Mouse (Mus musculus) cerebellum, adult 11-12 months (tissue): Measurements from ENCODE around the gene Gm9803.
"Not testable (repeated sequence)": the region's sequence is repeated elsewhere in the genome, so short reads cannot be mapped to it uniquely, and the experiment has no call there.

Experiments used
- DNase-seq: peaks from one replicate; pipeline ENCODE4 v3.0.0; 2022

Gene Gm9803

GRCm38 (mm10) chr10:43523931-43524330, at the start of gene Gm9803:
Gene Gm9803 (plus strand): TSS chr10:43524084.
- not testable (repeated sequence) for DNase-seq

- DNase-seq, result no peak
Measured at GRCm38 (mm10) chr10:43475376-43475775, 48.5 kb upstream of the Gm9803 start.

- DNase-seq, result no peak
Measured at GRCm38 (mm10) chr10:43477459-43477858, 46.4 kb upstream of the Gm9803 start.

- DNase-seq, result peak; percentile 20
Measured at GRCm38 (mm10) chr10:43477865-43478681, 45.8 kb upstream of the Gm9803 start.

GRCm38 (mm10) chr10:43478751-43479435, 45.0 kb upstream of the Gm9803 start, which contains the start of gene Bend3:
Gene Bend3 (plus strand): TSS chr10:43478831.
- peak; percentile 59 for DNase-seq

GRCm38 (mm10) chr10:43479436-43480157, 44.3 kb upstream of the Gm9803 start:
- DNase-seq, result peak; percentile 71

GRCm38 (mm10) chr10:43480227-43480849, 43.5 kb upstream of the Gm9803 start:
- no peak for DNase-seq

- no peak for DNase-seq
Measured at GRCm38 (mm10) chr10:43481179-43481578, 42.7 kb upstream of the Gm9803 start.

- DNase-seq, result no peak
Measured at GRCm38 (mm10) chr10:43482021-43482420, 41.9 kb upstream of the Gm9803 start.

- DNase-seq, result no peak
Measured at GRCm38 (mm10) chr10:43483426-43483995, 40.4 kb upstream of the Gm9803 start.

GRCm38 (mm10) chr10:43485751-43486268, 38.1 kb upstream of the Gm9803 start:
- DNase-seq, result no peak

GRCm38 (mm10) chr10:43487441-43488010, 36.4 kb upstream of the Gm9803 start:
- no peak for DNase-seq

- DNase-seq, result no peak
Measured at GRCm38 (mm10) chr10:43488258-43488657, 35.6 kb upstream of the Gm9803 start.

GRCm38 (mm10) chr10:43489139-43489538, 34.7 kb upstream of the Gm9803 start:
- DNase-seq, result no peak

GRCm38 (mm10) chr10:43489550-43489949, 34.3 kb upstream of the Gm9803 start:
- no peak for DNase-seq

- DNase-seq, result no peak
Measured at GRCm38 (mm10) chr10:43490034-43490433, 33.9 kb upstream of the Gm9803 start.

- no peak for DNase-seq
Measured at GRCm38 (mm10) chr10:43490846-43491245, 33.0 kb upstream of the Gm9803 start.

- peak; percentile 60 for DNase-seq
Measured at GRCm38 (mm10) chr10:43502599-43502998, 21.3 kb upstream of the Gm9803 start.

GRCm38 (mm10) chr10:43504291-43504690, 19.6 kb upstream of the Gm9803 start:
- DNase-seq, result no peak

GRCm38 (mm10) chr10:43507051-43507450, 16.8 kb upstream of the Gm9803 start:
- DNase-seq, result no peak

- DNase-seq, result no peak
Measured at GRCm38 (mm10) chr10:43509228-43509627, 14.7 kb upstream of the Gm9803 start.

GRCm38 (mm10) chr10:43512976-43513375, 10.9 kb upstream of the Gm9803 start:
- no peak for DNase-seq
